Mouse (Mus musculus): ENCODE measurements at regions not wholly inside any gene's neighbourhood (a gene's known extent, or its start where the extent isn't known, plus 50 kb on each side); places are given as distances from the start of the nearest gene placed in this dataset.

GRCm38 (mm10) chr2:27812946-27813345 is 73.3 kb upstream of the Col5a1 start:
- DNase-seq: no peak

- DNase-seq: peak; percentile 58
These were observed 72.9 kb upstream of the Col5a1 start for GRCm38 (mm10) chr2:27813370-27813769.

GRCm38 (mm10) chr2:27818656-27819055 is 67.6 kb upstream of the Col5a1 start:
- no peak for DNase-seq

- DNase-seq: no peak
These were observed 59.4 kb upstream of the Col5a1 start for GRCm38 (mm10) chr2:27826826-27827225.

GRCm38 (mm10) chr2:27827582-27827981 is 58.6 kb upstream of the Col5a1 start:
- no peak for DNase-seq

GRCm38 (mm10) chr2:27828237-27828636 is 58.0 kb upstream of the Col5a1 start:
- no peak for DNase-seq

- DNase-seq: no peak
These were observed 56.7 kb upstream of the Col5a1 start for GRCm38 (mm10) chr2:27829551-27829950.

GRCm38 (mm10) chr2:27834971-27835370 is 51.3 kb upstream of the Col5a1 start:
- DNase-seq: no peak

- no peak for DNase-seq
These were observed 50.3 kb upstream of the Col5a1 start for GRCm38 (mm10) chr2:27835758-27836460.
